29 mouse cellular contexts compared by ENCODE assay signal in the genomic region with DNA sequence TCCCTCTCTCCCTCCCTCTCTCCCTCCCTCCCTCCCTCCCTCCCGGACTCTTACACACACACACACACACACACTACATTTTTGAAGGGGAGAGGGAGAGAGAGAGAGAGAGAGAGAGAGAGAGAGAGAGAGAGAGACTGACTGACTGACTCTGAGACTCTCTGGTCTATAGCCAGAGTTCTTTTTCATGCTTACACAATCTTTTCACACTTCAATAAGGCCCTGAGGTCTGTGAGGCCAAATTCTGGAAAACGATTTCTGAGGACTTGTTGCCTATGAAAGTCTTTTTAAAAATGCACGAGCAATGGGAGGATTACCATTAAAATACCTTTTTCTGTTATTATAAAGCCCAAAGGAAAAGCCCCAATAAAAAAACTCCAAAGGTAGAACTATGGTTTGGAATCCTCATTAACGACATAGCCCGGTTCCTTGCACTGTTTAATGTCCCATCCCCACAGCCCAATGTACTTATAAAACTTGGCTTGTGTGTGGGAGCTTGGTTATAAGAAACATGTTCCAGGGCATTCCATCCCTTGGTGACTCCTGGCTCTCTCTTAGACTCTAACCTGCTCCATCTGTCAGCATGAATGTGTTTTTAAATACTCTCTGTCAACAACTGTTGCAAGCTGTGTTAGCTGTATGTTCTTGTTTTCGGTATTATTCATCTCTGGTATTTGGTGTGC. TPM values are rescaled to one million over a fixed set of nuclear protein-coding genes. Genes with fewer than 3 reads are reported as not detected.
DNase-seq lines count a peak whose midpoint lies in the region; ATAC-seq and TF ChIP-seq lines count a peak whose summit lies in the region.
"Had no signal": no experiment of that assay in that cellular context is flagged by ENCODE, and none has a peak within 500 bp of the region (broad histone marks: within the 10 kb centered on the region; RNA-seq: fewer than 3 reads in every experiment).

No protein-coding gene starts in this region.

- no peaks in the 10 kb centered on the region for H3K27me3 ChIP-seq in intestine, embryonic 14.5 days (replicated peaks; ENCODE audit: control insufficient read depth, insufficient read depth, low read length)
- no peaks in the 10 kb centered on the region for H3K27me3 ChIP-seq in intestine, postnatal 0 days (replicated peaks; ENCODE audit: control insufficient read depth, insufficient read depth, low read length)
- H3K27me3 ChIP-seq in limb, embryonic 13.5 days, result no peaks in the 10 kb centered on the region; the same call in 1 of the 2 replicates
- H3K27me3 ChIP-seq: embryonic facial prominence, embryonic 15.5 days; Patski had no signal

- H3K27ac ChIP-seq in intestine, embryonic 14.5 days (ENCODE audit: low read depth), result no peak overlapping the region
- H3K27ac ChIP-seq in intestine, postnatal 0 days (ENCODE audit: low read depth, low read length), result no peak overlapping the region
- H3K27ac ChIP-seq in limb, embryonic 13.5 days, result peak overlapping the region; percentile 15; the same call in 1 of the 2 replicates
- H3K27ac ChIP-seq: embryonic facial prominence, embryonic 15.5 days; gastrocnemius, adult 2 months; heart, adult 2 months; heart, embryonic 10.5 days; heart, embryonic 13.5 days; hindbrain, embryonic 14.5 days; hindbrain, postnatal 0 days had no signal

- no peaks in the 10 kb centered on the region; the same call in 1 of the 2 replicates for H3K4me1 ChIP-seq in intestine, embryonic 14.5 days (replicated peaks; ENCODE audit: control insufficient read depth, insufficient read depth, low read length)
- no peaks in the 10 kb centered on the region for H3K4me1 ChIP-seq in intestine, postnatal 0 days (replicated peaks; ENCODE audit: control insufficient read depth, insufficient read depth, low read length)
- H3K4me1 ChIP-seq in limb, embryonic 13.5 days, result peaks cover 24% of the 10 kb centered on the region

- ATAC-seq in intestine, embryonic 14.5 days (replicated peaks; ENCODE audit: low FRiP score, low TSS enrichment, low read depth), result no peak
- no peak for ATAC-seq in intestine, postnatal 0 days
- ATAC-seq in limb, embryonic 13.5 days (ENCODE audit: low FRiP score, low read depth), result peak; percentile 83
- ATAC-seq: CD4-positive, CD25-positive, alpha-beta regulatory T cell, adult 4 months; forebrain, embryonic 14.5 days; forebrain, postnatal 0 days; hindbrain, postnatal 0 days; inflammation-experienced regulatory T-cells, adult 6 months had no signal

- no peak overlapping the region for H3K9ac ChIP-seq in intestine, embryonic 14.5 days (ENCODE audit: low read length)
- no peak overlapping the region for H3K9ac ChIP-seq in intestine, postnatal 0 days (ENCODE audit: low read depth, low read length)
- no peak overlapping the region for H3K9ac ChIP-seq in limb, embryonic 13.5 days
- H3K9ac ChIP-seq: embryonic facial prominence, embryonic 15.5 days; forebrain, postnatal 0 days; heart, embryonic 13.5 days; hindbrain, embryonic 14.5 days had no signal

- 73% methylated on average over 6 of the region's 6 CpGs for WGBS in intestine, embryonic 14.5 days
- WGBS in intestine, postnatal 0 days, result 67% methylated on average over 6 of the region's 6 CpGs
- 33% methylated on average over 5 of the region's 6 CpGs for WGBS in limb, embryonic 13.5 days

- no peak for TF ChIP-seq CTCF in intestine, postnatal 0 days (IDR thresholded peaks at IDR 0.05; ENCODE audit: low read depth)

- no peaks in the 10 kb centered on the region for H3K36me3 ChIP-seq in intestine, embryonic 14.5 days (ENCODE audit: control insufficient read depth, insufficient read depth, low read length)
- H3K36me3 ChIP-seq in intestine, postnatal 0 days (ENCODE audit: control insufficient read depth, insufficient read depth), result no peaks in the 10 kb centered on the region
- no peaks in the 10 kb centered on the region for H3K36me3 ChIP-seq in limb, embryonic 13.5 days
- H3K36me3 ChIP-seq: embryonic facial prominence, embryonic 15.5 days; heart, embryonic 10.5 days; heart, embryonic 13.5 days had no signal

- peaks cover 2% of the 10 kb centered on the region; the same call in 1 of the 2 replicates for H3K9me3 ChIP-seq in intestine, embryonic 14.5 days (ENCODE audit: control insufficient read depth, low read length)
- no peaks in the 10 kb centered on the region for H3K9me3 ChIP-seq in intestine, postnatal 0 days (ENCODE audit: control insufficient read depth)
- no peaks in the 10 kb centered on the region for H3K9me3 ChIP-seq in limb, embryonic 13.5 days
- H3K9me3 ChIP-seq: embryonic facial prominence, embryonic 15.5 days; heart, embryonic 10.5 days had no signal

- peak; percentile 39 for DNase-seq in intestine, embryonic 14.5 days (ENCODE audit: low spot score)
- DNase-seq in NIH3T3 (ENCODE audit: low read depth) (peak; percentile 48), adipocyte (ENCODE audit: low spot score) (no peak)
- no peak for DNase-seq in Muller cell, postnatal 12 days (ENCODE audit: inconsistent ontology term)
- DNase-seq: adrenal gland, adult 2 months; adrenal gland, postnatal 14 days; cerebellum, adult 11 months; cerebellum, adult 8-10 months; cerebellum, postnatal 10 days; cerebellum, postnatal 36 days; embryo, embryonic 11 days; forebrain, postnatal 0 days; gastrocnemius, adult 2 months; gastrocnemius, postnatal 14 days; heart, adult 2 months; heart, postnatal 14 days; heart, postnatal 4 days had no signal

- no peak overlapping the region for H3K4me2 ChIP-seq in intestine, embryonic 14.5 days (ENCODE audit: low read length)
- no peak overlapping the region for H3K4me2 ChIP-seq in intestine, postnatal 0 days (replicated peaks; ENCODE audit: low read depth)
- H3K4me2 ChIP-seq in limb, embryonic 13.5 days (replicated peaks), result no peak overlapping the region
- H3K4me2 ChIP-seq: embryonic facial prominence, embryonic 15.5 days; heart, embryonic 13.5 days; hindbrain, embryonic 14.5 days had no signal

- H3K4me3 ChIP-seq in intestine, embryonic 14.5 days (ENCODE audit: low read depth, low read length), result no peak overlapping the region
- H3K4me3 ChIP-seq in intestine, postnatal 0 days (ENCODE audit: low read depth, low read length), result no peak overlapping the region
- no peak overlapping the region for H3K4me3 ChIP-seq in limb, embryonic 13.5 days
- H3K4me3 ChIP-seq: embryonic facial prominence, embryonic 15.5 days; gastrocnemius, adult 2 months; heart, adult 2 months; heart, embryonic 10.5 days; heart, embryonic 13.5 days had no signal

RNA-seq across cellular contexts. Expression of a gene that starts 4.1 kb away (rescaled TPM):
- polyA plus RNA-seq in intestine, embryonic 14.5 days (2014; fragmentation: Nextera tagmentation; extraction: Ambion mirVana), result 4.9 and 5.1 TPM in 2 replicates
- polyA plus RNA-seq in intestine, postnatal 0 days (2015; fragmentation: Nextera tagmentation; extraction: Ambion mirVana), result 7.1 and 7.7 TPM in 2 replicates
- polyA plus RNA-seq in limb, embryonic 13.5 days (2015; fragmentation: Nextera tagmentation; extraction: Ambion mirVana), result 8.1 and 8.2 TPM in 2 replicates
- polyA plus RNA-seq: C2C12 had no signal

RNA-seq across cellular contexts. Expression of a gene that starts 58.2 kb away (rescaled TPM):
- polyA plus RNA-seq in intestine, embryonic 14.5 days (2014; fragmentation: Nextera tagmentation; extraction: Ambion mirVana), result 14.9 and 19.2 TPM in 2 replicates
- polyA plus RNA-seq in intestine, postnatal 0 days (2015; fragmentation: Nextera tagmentation; extraction: Ambion mirVana), result 5.9 and 6.0 TPM in 2 replicates
- polyA plus RNA-seq in limb, embryonic 13.5 days (2015; fragmentation: Nextera tagmentation; extraction: Ambion mirVana), result 14.1 and 14.3 TPM in 2 replicates

RNA-seq across cellular contexts. Expression of a gene that starts 58.5 kb away (rescaled TPM):
- 37.5 and 39.2 TPM in 2 replicates for polyA plus RNA-seq in intestine, embryonic 14.5 days (2014; fragmentation: Nextera tagmentation; extraction: Ambion mirVana)
- polyA plus RNA-seq in intestine, postnatal 0 days (2015; fragmentation: Nextera tagmentation; extraction: Ambion mirVana), result 17.4 and 19.3 TPM in 2 replicates
- 26.7 and 30.5 TPM in 2 replicates for polyA plus RNA-seq in limb, embryonic 13.5 days (2015; fragmentation: Nextera tagmentation; extraction: Ambion mirVana)

Comparison
In these comparisons a context has a peak if more than half of its experiments do, and no peak if none do; other contexts are left out.
1. DNase-seq: peak in intestine, embryonic 14.5 days (single experiment) and NIH3T3 (single experiment); none in Muller cell, postnatal 12 days (single experiment) and adipocyte (single experiment).